Mouse (Mus musculus): Measurements from ENCODE around the gene Gli3.

DNA sequence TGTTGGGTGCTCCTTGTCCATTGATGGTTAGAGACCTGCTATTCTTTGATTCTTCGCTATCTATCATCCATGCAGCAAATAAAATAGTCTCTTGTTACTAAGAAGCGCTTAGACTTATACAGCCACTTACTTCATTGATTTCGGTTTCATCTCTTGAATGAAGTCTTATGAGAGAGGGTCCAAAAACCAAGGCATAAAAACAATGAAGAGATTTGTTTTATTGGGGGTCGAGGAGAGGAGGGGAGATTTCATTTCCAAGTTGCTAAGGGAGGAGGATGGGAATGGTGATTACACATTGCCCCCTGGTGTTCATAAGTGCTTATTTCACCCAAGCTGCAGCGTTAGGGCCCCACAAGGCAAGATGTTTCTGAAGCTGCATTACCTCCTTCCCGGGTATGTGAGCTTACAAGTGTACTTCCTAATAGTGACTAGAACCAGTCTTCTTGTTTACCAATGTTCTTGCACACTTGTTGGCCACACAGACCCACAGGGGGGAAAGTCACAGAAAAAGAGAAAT, 299.9 kb downstream of the Gli3 start:
- TF ChIP-seq CTCF (IDR thresholded peaks at IDR 0.05; ENCODE audit: low read depth, low read length), result no peak
- TF ChIP-seq POLR2A (IDR thresholded peaks at IDR 0.05; ENCODE audit: borderline replicate concordance, low read depth, low read length), result no peak

All from bone marrow macrophage, adult 2 months (primary cell).